Mouse (Mus musculus): Measurements from ENCODE around the gene Cmtm3.
A peak's percentile ranks its signal among the peaks of the same experiment; 100 is the strongest.

Cmtm3 gene

DNA sequence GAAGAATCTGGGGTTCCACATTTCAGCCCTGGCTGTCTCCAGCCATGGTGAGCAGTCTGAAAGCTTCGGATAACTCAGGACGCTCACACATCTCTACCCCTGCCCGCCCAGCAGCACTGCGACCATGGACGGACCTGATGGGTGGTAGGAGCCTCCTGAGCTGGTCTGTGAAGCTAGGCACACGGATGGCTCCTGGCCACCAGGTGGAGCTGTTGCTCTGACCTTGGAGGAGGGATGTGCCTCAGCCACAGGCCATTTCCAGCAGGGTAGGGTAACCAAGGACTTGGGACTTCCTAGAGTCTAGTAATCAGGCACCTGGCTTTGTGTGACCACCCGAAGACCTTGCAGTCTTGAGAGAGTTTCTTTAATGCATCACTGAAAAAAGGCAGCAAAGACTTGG, 4.7 kb downstream of the Cmtm3 start:
- peak; percentile 86 to 95 for DNase-seq

DNA sequence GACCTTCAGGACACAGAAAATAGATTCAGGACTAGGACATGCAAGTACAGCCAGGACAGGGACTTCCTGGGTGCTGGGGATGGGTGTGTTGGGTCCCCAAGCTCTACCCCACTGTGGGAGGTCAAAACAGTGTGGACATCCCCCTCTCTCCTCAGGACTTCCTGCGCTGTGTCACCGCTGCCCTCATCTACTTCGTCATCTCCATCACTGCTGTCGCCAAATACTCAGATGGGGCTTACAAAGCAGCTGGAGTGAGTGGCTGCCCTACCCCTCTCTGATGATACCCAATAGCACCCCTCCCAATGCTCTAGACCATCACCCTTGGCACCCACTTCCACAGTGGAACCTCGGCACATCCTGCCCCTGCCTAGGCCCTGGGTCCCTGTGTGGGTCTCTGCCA, 5.4 kb downstream of the Cmtm3 start:
- no peak for DNase-seq

DNA sequence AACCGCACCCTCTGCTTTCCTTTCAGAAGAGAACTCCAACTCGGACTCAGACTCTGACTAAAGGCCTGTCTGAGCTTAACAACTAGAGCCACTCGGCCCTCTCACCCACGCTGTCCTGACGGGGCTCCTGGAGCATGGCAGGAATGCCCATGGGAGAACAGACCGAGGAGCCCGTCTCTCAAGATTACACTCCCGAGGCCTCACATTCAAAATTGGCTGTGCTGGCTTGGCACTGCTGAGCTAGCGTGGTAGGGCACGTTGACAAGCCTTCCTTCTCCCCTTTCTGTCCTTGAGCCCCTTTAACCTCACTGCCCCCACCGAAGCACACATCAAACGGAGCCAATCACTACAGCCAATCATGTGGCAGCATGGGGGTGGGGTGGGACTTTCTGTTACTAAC, 7.5 kb downstream of the Cmtm3 start:
- no peak for DNase-seq

DNA sequence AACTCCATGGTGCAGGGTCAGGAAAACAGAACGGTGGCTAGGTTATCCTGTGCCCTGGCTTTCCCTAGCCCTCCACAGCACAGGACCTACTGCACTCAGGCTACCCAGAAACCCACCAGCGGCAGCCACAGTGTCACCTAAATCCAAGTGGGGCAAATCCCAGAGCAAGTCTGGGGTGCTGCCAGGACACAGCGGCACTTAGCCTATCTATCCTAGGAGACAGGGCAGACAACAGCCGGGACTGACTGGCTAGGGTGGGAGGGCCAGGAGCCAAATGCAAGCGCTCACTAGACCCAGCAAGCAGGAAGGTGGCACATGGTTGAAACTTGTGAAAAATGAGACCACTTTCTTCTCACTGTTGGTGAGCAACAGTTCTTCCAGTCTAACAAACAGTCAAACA, 9.8 kb downstream of the Cmtm3 start:
- DNase-seq, result no peak

DNA sequence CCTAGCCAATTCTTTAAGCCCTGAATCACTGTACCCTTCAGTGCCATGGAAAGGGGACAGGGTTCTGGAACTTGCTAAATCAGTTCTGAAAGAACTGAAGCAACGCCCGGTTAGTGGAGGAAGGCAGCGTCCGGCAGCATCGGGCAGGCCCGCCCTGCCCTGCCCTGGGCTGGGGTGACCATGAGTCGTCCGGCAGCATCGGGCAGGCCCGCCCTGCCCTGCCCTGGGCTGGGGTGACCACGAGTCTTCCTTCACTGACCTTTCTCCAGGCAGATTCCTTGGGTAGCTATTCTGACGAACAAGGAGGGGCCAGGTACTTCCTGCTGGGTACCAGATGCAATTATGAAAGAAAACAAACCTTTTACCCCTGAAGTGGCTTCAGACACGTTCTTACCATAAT, 10.8 kb downstream of the Cmtm3 start:
- DNase-seq, result no peak

DNA sequence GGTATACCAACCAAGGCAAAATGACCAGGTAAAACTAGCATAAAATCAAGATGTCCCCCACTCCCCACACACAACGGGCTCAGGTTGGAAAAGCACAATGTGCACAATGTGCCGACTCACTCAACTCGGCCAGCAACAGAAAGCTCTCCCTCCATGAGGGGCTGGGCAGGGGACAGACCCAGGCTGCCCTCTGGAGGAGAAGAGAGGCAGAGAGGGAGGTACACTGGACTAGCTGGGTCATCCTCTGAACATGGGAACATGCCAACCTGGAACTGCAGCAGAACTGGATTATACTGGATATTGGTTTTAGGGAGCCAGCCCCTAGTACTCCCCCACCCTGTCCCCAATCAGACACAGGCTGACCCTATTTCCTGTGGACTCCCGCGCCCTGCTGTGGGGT, 14.0 kb downstream of the Cmtm3 start:
- no peak for DNase-seq

DNA sequence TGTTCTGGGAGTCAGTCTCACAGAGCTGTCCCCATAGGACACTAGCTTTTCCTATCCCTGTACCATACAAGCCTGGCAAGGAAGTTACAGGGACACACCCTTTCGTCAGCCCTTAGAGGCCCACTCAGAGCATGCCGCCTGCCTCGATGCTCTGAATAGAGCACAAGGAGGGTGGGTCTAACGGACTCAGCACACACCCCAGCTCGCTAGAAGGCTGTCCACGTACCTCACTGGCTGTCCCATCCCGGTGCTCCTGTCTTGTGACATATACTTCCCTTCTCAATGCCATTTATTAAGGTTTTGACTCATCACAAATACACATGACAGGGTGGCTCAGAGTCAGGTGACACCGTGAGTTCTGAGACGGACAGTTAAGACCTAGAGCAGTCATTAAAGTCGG, 15.3 kb downstream of the Cmtm3 start:
- no peak for DNase-seq

DNA sequence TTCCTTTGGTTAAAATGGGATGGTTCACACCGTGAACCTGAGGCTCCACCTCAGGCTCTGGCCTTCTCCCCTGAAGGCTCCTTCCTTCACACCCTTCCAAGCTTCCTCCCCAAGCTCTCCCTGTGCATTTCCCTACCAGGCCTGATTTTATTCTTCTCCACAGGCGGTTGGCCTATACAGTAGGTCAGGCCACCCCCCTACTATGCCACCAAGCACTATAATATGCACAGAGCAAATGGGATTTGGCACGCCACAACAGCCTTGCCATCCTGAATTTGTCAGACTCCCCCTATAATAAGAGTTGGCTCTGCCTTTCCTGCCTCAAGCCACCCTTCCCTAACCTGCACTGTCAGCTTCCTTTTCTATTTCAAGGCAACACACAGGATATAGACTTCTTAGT, 19.4 kb downstream of the Cmtm3 start:
- no peak for DNase-seq

DNA sequence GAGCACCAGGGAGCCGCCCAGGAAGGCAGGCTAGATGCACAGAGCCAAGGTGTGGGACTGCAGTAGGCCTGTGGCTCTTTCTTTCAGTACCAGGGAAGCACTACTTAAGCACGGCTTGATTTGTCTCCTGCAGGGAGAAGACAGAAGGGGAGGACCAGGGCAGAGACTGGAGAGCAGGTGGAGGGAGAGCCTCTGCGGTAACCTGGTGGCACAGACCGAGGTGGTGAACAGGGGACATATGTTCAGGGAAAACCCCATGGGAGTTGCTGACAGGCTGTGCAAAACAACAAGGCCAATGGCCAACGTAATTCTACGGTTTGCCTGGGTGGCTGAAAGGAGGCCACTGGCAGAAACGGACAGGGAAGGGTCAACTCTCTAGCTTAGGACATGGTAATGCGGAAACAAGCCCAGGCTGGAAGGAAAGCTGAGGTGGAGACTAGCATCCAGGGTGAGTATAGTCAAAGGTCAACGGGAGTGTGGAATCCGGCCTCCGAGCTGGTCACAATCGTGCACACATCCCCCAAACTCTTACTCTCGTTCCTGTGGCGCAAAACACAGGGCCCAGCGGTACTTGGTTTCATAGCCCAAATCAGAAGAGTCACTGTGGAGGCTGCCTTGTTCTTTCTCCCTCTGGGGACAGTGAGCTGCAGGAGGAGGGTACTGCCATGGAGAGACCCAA, 20.7 kb downstream of the Cmtm3 start:
- peak in 1 of 2 experiments; percentile 21 for DNase-seq

DNA sequence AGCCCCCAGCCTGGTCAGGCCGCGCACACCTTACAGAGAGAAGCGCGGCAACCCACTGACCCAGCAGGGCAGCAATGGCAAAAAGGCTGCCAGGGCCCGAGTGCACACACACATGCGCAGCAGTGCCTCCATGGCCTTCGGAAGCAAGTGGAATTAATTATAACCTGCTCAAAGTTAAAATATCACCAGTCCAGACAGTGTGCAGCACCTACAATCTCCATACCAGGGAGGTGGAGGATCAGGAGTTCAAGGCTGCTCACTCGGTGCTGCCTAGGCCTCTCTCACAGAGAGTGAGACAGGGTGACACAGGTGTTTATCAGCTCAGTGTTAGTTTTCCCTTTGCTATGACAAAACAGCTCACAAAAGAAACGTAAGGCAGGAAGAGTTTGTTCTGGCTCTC, 26.5 kb downstream of the Cmtm3 start:
- peak; percentile 45 to 46 for DNase-seq

DNA sequence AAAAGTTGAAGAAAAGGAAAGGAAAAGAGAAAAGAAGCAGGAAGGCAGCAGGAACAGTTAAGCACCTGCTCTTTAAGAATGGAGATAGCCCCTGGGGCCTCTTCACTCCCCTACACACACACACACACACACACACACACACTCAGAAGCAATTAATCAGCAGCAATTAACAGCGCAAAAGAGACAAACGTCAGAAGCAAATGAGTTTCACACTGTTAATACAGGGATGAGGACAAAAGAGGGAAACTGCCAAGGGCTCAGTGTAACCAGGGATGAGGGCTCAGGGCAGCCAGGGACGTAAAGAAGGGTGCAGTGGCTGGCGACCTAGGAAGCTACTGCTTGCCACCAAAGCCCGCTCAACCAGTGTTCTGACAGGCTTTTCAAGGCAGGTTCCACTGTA, 28.2 kb downstream of the Cmtm3 start:
- DNase-seq, result no peak

DNA sequence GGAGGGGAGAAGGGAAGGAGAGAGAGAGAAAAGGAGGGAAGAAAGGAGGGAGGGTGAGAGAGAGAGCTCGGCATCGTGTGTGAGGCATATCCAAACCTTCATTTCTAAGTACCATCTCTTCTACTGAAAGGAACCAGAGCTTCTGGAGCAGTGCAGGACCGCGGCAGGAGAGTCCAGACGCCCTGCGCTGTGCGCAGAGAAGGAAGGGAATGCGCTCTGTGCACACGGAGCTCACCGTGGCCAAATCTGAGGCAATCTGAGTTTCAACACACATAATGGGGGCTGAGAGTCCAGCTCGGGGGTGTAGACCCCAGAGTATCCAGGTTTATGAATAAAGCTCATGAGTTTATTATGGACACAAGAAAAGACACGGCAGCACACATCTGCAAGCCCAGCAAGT, 30.4 kb downstream of the Cmtm3 start:
- DNase-seq, result no peak

DNA sequence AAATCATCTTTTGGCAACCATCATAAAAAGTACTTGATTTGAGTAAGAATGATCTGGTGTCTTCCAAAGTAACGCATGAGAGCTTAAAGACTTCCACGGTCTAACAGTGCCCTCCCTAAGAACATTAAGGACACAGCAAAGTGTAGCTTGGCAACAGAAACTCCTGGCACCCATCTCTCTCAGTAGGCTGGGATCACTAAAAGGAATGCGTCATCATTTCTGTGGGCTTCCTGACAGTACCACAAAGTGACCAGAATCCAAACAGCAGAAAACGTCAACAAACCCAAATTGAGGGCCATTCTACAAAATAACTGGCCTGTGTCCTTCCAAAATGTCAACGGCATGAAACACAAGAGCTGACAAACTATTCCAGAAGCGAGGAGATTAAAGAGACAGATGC, 30.9 kb downstream of the Cmtm3 start:
- peak; percentile 51 to 54 for DNase-seq

DNA sequence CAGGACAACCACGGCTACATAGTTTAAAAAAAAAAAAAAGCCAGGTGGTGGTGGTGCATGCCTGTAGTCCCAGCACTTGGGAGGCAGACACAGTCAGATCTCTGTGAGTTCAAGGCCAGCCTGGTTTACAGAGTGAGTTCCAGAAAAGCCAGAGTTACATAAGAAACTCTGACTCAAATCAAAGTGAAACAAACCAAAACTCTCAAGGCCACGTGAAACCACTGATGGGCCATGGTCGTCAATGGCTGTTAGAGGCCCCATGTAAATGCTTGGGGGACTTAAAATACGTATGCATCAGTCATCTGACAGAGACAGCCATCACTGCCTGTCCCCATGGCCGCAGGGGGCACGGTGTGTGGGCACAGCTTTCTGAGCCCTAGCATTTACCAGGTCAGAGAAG, 31.9 kb downstream of the Cmtm3 start:
- DNase-seq, result no peak

DNA sequence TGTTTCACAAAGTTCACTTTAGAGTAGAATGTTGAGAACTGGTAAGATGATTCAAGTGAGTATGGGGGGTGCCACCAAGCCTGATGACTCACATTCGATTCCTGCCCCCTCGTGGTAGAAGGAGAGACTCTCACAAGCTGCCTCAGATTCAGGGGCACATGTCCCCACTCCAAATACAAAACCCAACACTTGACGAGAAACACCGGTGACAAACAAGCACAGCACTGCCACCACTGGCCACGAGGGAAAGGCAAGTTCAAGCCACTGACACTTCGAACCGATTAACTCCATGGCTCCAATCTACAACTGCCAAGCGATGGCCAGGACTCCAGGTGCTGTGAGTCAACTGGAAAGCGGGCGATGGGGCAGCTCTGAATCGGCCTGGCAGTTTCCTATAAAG, 34.6 kb downstream of the Cmtm3 start:
- DNase-seq, result peak in 1 of 2 experiments; percentile 47

DNA sequence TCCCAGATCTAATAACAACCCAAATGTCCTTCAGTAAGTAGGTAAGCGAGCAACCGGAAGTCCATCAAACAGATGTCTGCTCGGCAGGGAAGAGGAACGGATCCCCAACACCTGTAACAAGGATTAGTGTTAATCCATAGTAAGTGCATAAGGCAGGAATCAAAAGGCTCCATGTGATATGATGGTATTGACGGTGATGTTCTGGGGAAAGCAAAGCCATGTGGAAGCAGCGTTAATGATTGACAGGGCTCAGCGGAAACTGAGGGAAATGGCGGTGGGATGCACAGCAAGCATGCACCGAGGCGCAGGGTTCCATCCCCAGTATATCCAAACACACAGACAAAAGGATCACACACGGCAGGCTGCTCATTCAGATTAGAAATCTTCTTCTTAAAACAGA, 35.1 kb downstream of the Cmtm3 start:
- peak in 1 of 2 experiments; percentile 56 for DNase-seq

DNA sequence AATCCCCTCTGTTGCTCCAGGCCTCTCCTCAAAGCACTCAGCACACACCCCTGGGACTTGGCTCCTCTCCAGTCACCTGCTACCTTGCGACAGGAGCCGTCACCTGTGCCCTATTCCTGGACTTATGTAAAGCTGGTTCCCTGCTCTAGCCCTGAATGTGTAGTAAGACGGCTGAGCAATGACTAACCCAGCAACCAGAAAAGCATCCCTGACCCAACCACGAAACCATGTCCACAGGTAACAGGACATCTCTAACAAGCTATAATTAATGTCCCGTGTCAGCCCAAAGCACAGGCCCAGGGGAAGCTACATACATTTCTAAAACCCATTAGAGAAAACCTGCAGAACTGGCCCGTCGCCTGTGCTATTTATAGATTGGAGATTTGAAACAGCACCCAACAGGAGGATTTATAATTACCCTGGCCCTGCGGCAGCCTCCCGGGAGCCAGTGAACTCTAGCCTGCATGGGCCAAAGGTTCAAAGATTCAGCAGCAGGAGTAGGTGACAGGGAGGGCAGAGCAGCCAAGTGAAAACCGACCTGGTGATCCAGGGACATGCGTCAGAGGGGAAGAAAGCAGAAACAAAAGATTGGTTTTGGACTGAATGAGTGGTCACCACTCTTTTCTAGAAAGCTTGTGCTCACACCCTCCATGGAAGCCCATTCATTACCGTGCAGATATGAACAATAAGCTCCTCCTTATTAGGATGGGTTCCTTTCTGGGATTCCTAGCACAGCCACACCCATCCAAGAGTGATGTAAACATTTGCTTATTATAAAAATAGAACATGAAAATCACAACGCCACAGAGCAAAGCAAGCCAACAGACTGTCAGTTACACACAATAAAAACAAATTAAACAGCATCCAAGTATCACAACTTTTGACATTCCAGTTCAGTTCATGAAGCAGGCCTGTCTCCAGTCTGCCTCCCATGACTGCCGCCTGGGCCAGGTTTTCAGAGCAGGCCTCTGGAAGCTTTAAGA, 35.9 kb downstream of the Cmtm3 start:
- DNase-seq, result peak; percentile 89 to 94

DNA sequence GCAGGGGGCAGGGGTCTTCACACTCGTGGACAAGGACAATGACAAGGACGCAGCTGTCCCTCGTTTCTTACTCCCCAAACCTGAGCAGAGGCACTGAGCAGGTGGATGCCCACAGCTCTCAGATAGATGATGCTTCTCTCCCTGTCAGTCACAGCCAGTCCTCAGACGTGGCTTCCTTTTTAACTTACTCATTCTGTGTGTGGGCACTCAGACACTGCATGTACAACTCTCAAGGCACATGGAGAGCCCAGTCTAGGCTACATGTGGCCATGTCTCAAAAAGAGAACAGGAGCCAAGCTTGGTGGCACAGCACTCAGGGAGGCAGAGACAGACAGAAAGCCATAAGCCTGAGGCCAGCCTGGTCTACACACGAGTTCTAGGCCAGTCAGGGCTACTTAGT, 36.7 kb downstream of the Cmtm3 start:
- no peak for DNase-seq

DNA sequence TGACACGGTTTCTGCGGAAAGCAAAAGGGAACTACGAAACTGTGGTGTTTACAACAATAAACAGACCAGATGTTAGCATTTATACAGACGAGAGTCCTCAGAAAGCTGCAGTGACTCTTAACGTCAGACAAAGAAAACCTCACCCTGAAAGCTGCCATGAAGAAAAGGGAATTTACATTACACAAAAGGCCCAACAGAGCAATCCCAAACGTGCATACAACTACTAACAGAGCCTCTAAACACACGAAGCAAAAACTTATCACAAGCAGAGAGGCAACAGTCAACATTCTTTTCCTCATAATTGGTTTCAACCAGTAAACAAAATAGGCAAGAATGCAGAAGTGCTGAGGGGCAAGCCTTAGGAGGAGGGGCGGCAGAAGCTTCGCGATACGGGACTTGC, 37.5 kb downstream of the Cmtm3 start:
- DNase-seq, result no peak

DNA sequence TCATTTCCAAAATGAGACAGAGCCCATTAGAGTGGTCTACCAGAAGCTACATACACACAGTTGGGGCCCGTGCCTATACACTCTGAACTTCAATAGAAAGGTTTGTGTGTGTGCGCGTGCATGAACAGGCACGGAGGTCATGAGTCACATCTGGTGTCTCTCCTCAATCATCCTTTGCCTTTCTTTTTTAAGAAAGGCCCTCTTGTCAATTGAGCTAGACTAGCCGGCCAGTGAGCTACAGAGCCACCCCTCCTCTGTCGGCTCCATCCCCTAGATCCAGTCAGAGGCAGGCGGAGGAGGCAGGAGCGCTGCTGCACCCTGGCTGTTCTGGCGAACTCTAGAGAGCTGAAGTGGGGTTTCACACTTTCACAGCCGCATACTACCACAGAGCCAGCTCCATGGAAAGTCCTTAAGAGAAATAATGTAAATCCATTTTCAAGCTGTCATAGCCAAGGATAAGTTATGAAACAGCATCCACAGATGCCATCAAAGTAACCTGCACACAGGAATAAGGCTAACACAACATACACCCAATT, 40.2 kb downstream of the Cmtm3 start:
- DNase-seq, result no peak

DNA sequence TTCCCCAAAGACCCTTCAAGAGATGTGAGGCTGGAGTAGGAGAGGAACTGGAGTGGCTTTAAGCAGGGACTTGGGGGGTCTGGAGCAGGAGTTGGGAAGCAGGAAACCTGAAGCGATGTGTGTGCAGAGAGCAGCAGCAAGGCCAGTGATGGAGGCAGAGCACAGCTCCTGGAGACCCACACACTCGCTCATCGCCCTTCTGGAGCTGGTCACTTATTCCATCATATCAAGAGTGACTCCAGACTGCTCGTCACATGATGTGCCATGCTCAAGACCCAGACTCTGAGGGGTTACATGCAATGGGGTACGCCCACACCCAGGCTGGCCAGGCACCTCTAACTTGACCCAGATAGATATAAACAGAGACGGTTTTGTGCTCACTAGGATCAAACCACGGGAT, 41.1 kb downstream of the Cmtm3 start:
- no peak for DNase-seq

DNA sequence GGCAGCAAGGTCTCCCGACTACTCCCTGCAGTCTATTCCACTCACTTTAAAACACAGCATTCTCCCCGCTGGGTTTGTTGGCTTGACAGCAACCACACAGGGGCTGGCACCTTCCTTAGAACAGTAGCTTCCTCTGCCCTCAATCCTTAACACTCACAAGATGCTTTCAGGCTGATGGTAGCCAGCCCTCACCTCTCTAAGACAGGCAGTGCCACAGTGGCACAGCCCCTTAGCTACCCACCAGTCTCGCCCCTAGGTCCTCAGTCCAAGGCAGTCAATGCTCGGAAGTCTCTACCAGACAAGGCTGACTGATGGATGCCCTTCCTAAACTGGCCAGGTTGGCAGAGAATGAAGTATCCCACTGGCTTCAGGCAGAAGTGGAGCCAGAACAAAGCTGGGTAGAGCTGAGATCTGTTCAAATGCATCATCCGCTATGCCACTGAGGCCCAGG, 41.8 kb downstream of the Cmtm3 start:
- no peak for DNase-seq

DNA sequence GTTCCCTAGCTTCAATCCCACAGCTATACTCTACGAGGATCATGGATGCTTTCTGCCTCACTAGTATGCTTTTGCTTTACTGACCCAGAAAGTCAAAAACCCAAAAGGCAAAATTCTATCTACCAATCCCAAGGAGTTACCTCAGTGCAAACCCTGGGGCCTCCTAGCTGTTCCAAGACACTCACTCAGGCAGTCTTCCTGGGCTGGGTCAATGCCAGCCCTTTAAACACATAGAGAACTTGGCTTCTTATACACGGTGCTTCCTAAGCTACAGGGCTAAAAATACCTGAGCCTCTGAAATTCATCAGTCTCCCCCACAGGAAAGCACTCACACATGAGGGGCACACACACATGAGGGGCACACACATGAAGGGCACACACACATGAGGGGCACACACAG, 44.1 kb downstream of the Cmtm3 start:
- no peak for DNase-seq

DNA sequence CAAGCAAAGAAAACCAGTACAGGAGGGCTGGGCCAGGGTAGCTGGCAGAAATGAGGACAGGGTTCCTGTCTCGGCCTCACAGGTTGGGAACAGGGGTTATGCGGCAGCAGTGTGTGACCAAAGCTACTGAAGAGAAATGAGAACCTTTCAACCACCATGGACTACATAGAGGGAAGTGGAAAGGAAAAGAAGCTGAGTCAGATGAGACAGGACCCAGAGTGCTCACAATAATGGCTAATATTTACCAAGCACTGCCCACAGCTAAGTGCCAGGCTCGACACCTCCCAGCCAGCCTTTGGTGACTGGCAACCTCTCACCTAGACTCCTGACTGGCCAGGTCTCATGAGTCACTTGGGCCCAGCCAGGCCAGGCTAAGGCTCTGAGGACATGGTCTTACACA, 44.8 kb downstream of the Cmtm3 start:
- DNase-seq, result peak; percentile 79 to 92
